Mouse (Mus musculus): Measurements from ENCODE around the gene Slc36a1.

Gene Slc36a1

GRCm38 (mm10) chr11:55204159-55204596 lies at the start of gene Slc36a1:
TSS of gene Slc36a1 (plus strand) at chr11:55204350.
- ATAC-seq (ENCODE audit: low TSS enrichment) = peak; percentile 77

- ATAC-seq (ENCODE audit: low TSS enrichment) = no peak
These were observed 49.6 kb upstream of the Slc36a1 start for GRCm38 (mm10) chr11:55154398-55155069.

- ATAC-seq (ENCODE audit: low TSS enrichment) = no peak
These were observed 49.1 kb upstream of the Slc36a1 start for GRCm38 (mm10) chr11:55155070-55155421.

GRCm38 (mm10) chr11:55158785-55159359 lies 45.3 kb upstream of the Slc36a1 start:
- peak; percentile 86 for ATAC-seq (ENCODE audit: low TSS enrichment)

GRCm38 (mm10) chr11:55162670-55163069 lies 41.5 kb upstream of the Slc36a1 start:
- ATAC-seq (ENCODE audit: low TSS enrichment) = peak; percentile 78

GRCm38 (mm10) chr11:55164723-55165122 lies 39.4 kb upstream of the Slc36a1 start:
- peak; percentile 57; the same call in 1 of the 2 replicates for ATAC-seq (ENCODE audit: low TSS enrichment)

- no peak for ATAC-seq (ENCODE audit: low TSS enrichment)
These were observed 38.4 kb upstream of the Slc36a1 start for GRCm38 (mm10) chr11:55165748-55166147.

- ATAC-seq (ENCODE audit: low TSS enrichment) = no peak
These were observed 35.6 kb upstream of the Slc36a1 start for GRCm38 (mm10) chr11:55168504-55168903.

GRCm38 (mm10) chr11:55168914-55169313 lies 35.2 kb upstream of the Slc36a1 start:
- no peak for ATAC-seq (ENCODE audit: low TSS enrichment)

GRCm38 (mm10) chr11:55170501-55170900 lies 33.6 kb upstream of the Slc36a1 start:
- ATAC-seq (ENCODE audit: low TSS enrichment) = no peak

- no peak for ATAC-seq (ENCODE audit: low TSS enrichment)
These were observed 25.3 kb upstream of the Slc36a1 start for GRCm38 (mm10) chr11:55178830-55179229.

- ATAC-seq (ENCODE audit: low TSS enrichment) = no peak
These were observed 24.3 kb upstream of the Slc36a1 start for GRCm38 (mm10) chr11:55179856-55180255.

GRCm38 (mm10) chr11:55183124-55183523 lies 21.0 kb upstream of the Slc36a1 start:
- no peak for ATAC-seq (ENCODE audit: low TSS enrichment)

GRCm38 (mm10) chr11:55184246-55184645 lies 19.9 kb upstream of the Slc36a1 start:
- ATAC-seq (ENCODE audit: low TSS enrichment) = no peak

- ATAC-seq (ENCODE audit: low TSS enrichment) = no peak
These were observed 19.3 kb upstream of the Slc36a1 start, which contains the start of gene Slc36a2 for GRCm38 (mm10) chr11:55184733-55185291. TSS of gene Slc36a2 (minus strand) at chr11:55185077.

GRCm38 (mm10) chr11:55187292-55187691 lies 16.9 kb upstream of the Slc36a1 start:
- ATAC-seq (ENCODE audit: low TSS enrichment) = peak; percentile 69

- ATAC-seq (ENCODE audit: low TSS enrichment) = peak; percentile 32; the same call in 1 of the 2 replicates
These were observed 16.4 kb upstream of the Slc36a1 start for GRCm38 (mm10) chr11:55187777-55188176.

GRCm38 (mm10) chr11:55190216-55190615 lies 13.9 kb upstream of the Slc36a1 start:
- no peak for ATAC-seq (ENCODE audit: low TSS enrichment)

GRCm38 (mm10) chr11:55197086-55197485 lies 7.1 kb upstream of the Slc36a1 start:
- no peak; the same call in 1 of the 2 replicates for ATAC-seq (ENCODE audit: low TSS enrichment)

- ATAC-seq (ENCODE audit: low TSS enrichment) = no peak
These were observed 6.2 kb upstream of the Slc36a1 start for GRCm38 (mm10) chr11:55197740-55198510.

GRCm38 (mm10) chr11:55204602-55205001 lies 452 bp downstream of the Slc36a1 start:
- peak; percentile 50 for ATAC-seq (ENCODE audit: low TSS enrichment)

- no peak for ATAC-seq (ENCODE audit: low TSS enrichment)
These were observed 4.0 kb downstream of the Slc36a1 start for GRCm38 (mm10) chr11:55208001-55208690.

All from frontal cortex, adult (tissue).